Mouse (Mus musculus) neural tube, embryonic 11.5 days (tissue): ENCODE data around the gene Rora. TPM values are rescaled to one million over a fixed set of nuclear protein-coding genes. Genes with fewer than 3 reads are reported as not detected.

Source experiments
- ATAC-seq: fragments of 200-750 bp; cut with Nextera tagmentation; 2 replicates; pipeline ENCODE4 v1.8.0; 2017; ENCODE audit warnings: moderate number of reproducible peaks, mild to moderate bottlenecking, moderate TSS enrichment, moderate library complexity; ENCODE audit not compliant: insufficient read depth, low FRiP score, low TSS enrichment
- DNase-seq: peaks from one replicate; pipeline ENCODE4 v3.0.0-alpha.2; 2015; ENCODE audit warnings: low spot score
- H3K27ac ChIP-seq: fragments of 300-500 bp; sonication (generic); 2 replicates; pipeline ENCODE4 v1.5.1; 2014; ENCODE audit warnings: low read depth, mild to moderate bottlenecking, low read length
- H3K27me3 ChIP-seq: fragments of 300-500 bp; sonication (generic); 2 replicates; pipeline ENCODE4 v1.6.1; 2014; ENCODE audit warnings: mild to moderate bottlenecking, low read length, mixed read lengths; ENCODE audit not compliant: control insufficient read depth, insufficient read depth
- H3K36me3 ChIP-seq: fragments of 300-500 bp; sonication (generic); 2 replicates; pipeline ENCODE4 v1.6.1; 2014; ENCODE audit warnings: mild to moderate bottlenecking, low read length, moderate library complexity, mixed read lengths; ENCODE audit not compliant: control insufficient read depth, insufficient read depth
- H3K4me1 ChIP-seq: fragments of 300-500 bp; sonication (generic); 2 replicates; pipeline ENCODE4 v1.6.1; 2014; ENCODE audit warnings: low read length, mixed read lengths; ENCODE audit not compliant: control insufficient read depth, insufficient read depth
- H3K4me2 ChIP-seq: fragments of 300-500 bp; sonication (generic); 2 replicates; pipeline ENCODE4 v1.6.1; 2014; ENCODE audit warnings: low read depth, mild to moderate bottlenecking, moderate library complexity
- H3K4me3 ChIP-seq: fragments of 300-500 bp; sonication (generic); 2 replicates; pipeline ENCODE4 v1.5.1; 2014; ENCODE audit warnings: low read depth, low read length
- H3K9ac ChIP-seq: fragments of 300-500 bp; sonication (generic); 2 replicates; pipeline ENCODE4 v1.6.1; 2014; ENCODE audit warnings: mild to moderate bottlenecking, low read length
- H3K9me3 ChIP-seq: fragments of 300-500 bp; sonication (generic); 2 replicates; pipeline ENCODE4 v1.6.1; 2016; ENCODE audit warnings: low read length; ENCODE audit not compliant: control insufficient read depth
- WGBS: fragments of 180-500 bp; shearing (Covaris S2); extraction: QIAGEN DNeasy Blood & Tissue Kit; methylation state at CpG from one replicate; pipeline ENCODE4 v1.1.7; 2014; 5-methylcytosine and 5-hydroxymethylcytosine counted together
- polyA plus RNA-seq: library from polyadenylated mRNA; unstranded; fragments of >200 nt; fragmentation: Nextera tagmentation; extraction: Ambion mirVana; gene quantifications from 2 replicates; pipeline ENCODE4 v1.2.1, GENCODE M21; 2014

Gene Rora
- polyA plus RNA-seq, 1 experiment from 2014 or later, result 3.2 TPM

GRCm38 (mm10) chr9:69125011-69125786, 471.6 kb downstream of the Rora start:
- Histone ChIP-seq H3K27ac (no peak overlapping the region), H3K4me2 (peak overlapping the region; percentile 33), H3K36me3 (no peaks in the 10 kb centered on the region), H3K4me3 (no peak overlapping the region), H3K27me3 (no peaks in the 10 kb centered on the region), H3K9me3 (no peaks in the 10 kb centered on the region), H3K9ac (no peak overlapping the region), H3K4me1 (peaks cover 5% of the 10 kb centered on the region; the same call in 1 of the 2 replicates)
- peak; percentile 43 for DNase-seq
- WGBS, result 10% methylated on average over 22 of the region's 22 CpGs
- ATAC-seq, result no peak; the same call in 1 of the 2 replicates

GRCm38 (mm10) chr9:69125787-69126161, 472.2 kb downstream of the Rora start:
- no peak overlapping the region for H3K27ac ChIP-seq

DNA sequence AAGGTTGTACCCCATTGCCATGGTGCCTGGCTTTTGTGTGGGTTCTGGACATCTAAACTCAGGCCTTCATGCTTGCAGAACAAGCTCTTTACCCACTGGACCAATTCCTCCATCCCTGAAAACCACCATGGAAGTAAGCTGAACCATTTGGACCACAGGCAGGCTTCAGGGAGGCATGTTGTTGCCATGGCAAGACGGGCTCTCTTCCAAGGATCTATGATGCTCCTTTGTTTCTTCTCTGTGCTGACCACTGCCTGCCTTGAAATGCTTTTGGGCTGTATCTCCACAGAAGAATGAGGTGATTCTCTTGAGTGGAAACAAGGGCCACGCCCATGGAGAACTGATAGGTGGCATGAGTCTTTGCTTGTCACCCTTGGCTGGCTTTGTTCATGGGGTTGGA, 473.0 kb downstream of the Rora start:
- Histone ChIP-seq H3K9ac (no peak overlapping the region), H3K27ac (no peak overlapping the region), H3K36me3 (no peaks in the 10 kb centered on the region), H3K4me2 (no peak overlapping the region), H3K9me3 (no peaks in the 10 kb centered on the region), H3K4me1 (peaks cover 5% of the 10 kb centered on the region; the same call in 1 of the 2 replicates), H3K4me3 (no peak overlapping the region), H3K27me3 (no peaks in the 10 kb centered on the region)
- ATAC-seq, result no peak
- WGBS, result 83% methylated on average over 2 of the region's 2 CpGs
- DNase-seq, result no peak

More at GRCm38 (mm10) chr9:69125787-69126161, 472.2 kb downstream of the Rora start:
- H3K9ac ChIP-seq, result no peak overlapping the region
- WGBS, result 56% methylated on average over 7 of the region's 7 CpGs
- no peaks in the 10 kb centered on the region for H3K36me3 ChIP-seq
- no peaks in the 10 kb centered on the region for H3K27me3 ChIP-seq
- no peak for ATAC-seq
- no peaks in the 10 kb centered on the region for H3K9me3 ChIP-seq
- no peak overlapping the region for H3K4me3 ChIP-seq
- H3K4me1 ChIP-seq, result peaks cover 5% of the 10 kb centered on the region; the same call in 1 of the 2 replicates
- H3K4me2 ChIP-seq, result peak overlapping the region; percentile 33
- no peak for DNase-seq

DNA sequence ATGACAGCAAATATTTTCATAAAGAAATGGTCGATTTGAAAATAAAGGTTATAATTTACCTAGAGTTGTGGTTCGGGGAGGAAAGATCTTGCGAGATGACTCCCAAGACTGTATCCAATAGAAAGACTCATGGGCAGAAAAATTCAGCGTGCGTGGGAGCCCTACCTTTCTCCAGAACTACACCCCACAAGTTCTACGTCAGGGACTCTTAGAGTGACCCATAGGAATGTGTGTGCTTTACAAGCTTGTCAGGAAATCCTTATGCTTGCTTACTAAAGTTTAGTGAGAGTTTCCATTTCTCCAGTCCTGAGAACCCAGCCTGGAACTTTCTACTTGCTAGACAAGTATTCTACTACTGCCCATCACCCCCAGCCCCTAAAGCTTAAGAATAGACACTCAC, 474.7 kb downstream of the Rora start:
- no peak for DNase-seq
- 88% methylated on average over 6 of the region's 6 CpGs for WGBS
- Histone ChIP-seq H3K9ac (no peak overlapping the region), H3K4me1 (peaks cover 5% of the 10 kb centered on the region; the same call in 1 of the 2 replicates), H3K4me2 (no peak overlapping the region), H3K9me3 (no peaks in the 10 kb centered on the region), H3K27ac (no peak overlapping the region), H3K27me3 (no peaks in the 10 kb centered on the region), H3K36me3 (no peaks in the 10 kb centered on the region), H3K4me3 (no peak overlapping the region)
- ATAC-seq, result no peak

DNA sequence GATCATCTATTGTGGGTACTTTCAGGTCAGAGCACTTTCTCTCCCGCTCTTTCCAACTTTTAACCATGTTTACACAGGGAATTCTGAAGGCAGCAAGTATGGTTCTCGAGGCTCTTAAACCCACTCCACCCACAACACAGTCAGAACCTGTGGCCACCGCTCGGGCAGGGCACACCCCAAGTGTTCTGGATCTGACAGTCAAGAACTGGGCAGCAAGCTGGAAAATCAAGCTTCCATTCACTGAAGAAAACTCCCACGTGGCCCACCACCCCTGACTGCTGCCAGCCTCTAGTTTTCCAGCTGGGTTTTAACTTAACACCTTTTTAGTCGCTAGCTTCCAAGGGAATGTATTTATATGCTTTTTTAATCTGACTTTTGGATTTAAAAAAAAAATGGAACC, 479.4 kb downstream of the Rora start:
- Histone ChIP-seq H3K4me3 (no peak overlapping the region), H3K36me3 (no peaks in the 10 kb centered on the region), H3K9me3 (no peaks in the 10 kb centered on the region), H3K9ac (no peak overlapping the region), H3K27me3 (no peaks in the 10 kb centered on the region), H3K27ac (no peak overlapping the region), H3K4me2 (no peak overlapping the region), H3K4me1 (no peaks in the 10 kb centered on the region)
- ATAC-seq, result no peak
- 78% methylated on average over 6 of the region's 6 CpGs for WGBS
- no peak for DNase-seq

DNA sequence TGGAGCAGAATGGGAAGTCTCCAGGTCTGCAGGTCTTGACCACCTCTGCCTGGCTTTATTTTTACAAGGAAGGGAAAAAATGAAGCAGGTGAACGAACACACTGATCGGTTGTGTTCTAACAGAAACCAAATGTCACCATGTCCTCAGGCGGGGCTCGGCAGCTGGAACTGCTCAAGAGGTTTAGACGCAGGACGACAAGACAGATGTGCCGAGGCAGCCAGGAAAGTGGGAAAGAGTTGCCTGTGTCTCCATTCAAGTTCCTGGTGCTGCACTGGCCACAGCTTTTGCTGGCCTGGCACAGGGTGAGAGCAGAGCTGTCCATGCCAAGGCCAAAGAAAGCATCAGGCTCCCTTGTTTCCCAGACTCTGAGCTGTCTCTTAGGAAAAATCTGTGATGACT, 480.1 kb downstream of the Rora start:
- 65% methylated on average over 7 of the region's 7 CpGs for WGBS
- Histone ChIP-seq H3K9ac (no peak overlapping the region), H3K4me1 (no peaks in the 10 kb centered on the region)

GRCm38 (mm10) chr9:69134604-69135003, 481.0 kb downstream of the Rora start:
- H3K9me3 ChIP-seq, result no peaks in the 10 kb centered on the region
- no peak overlapping the region for H3K9ac ChIP-seq
- no peak overlapping the region for H3K27ac ChIP-seq
- DNase-seq, result no peak
- no peak overlapping the region for H3K4me3 ChIP-seq
- H3K27me3 ChIP-seq, result peaks cover 2% of the 10 kb centered on the region; the same call in 1 of the 2 replicates
- ATAC-seq, result no peak
- H3K4me2 ChIP-seq, result no peak overlapping the region
- WGBS, result 88% methylated on average over 9 of the region's 9 CpGs
- H3K36me3 ChIP-seq, result no peaks in the 10 kb centered on the region
- H3K4me1 ChIP-seq, result no peaks in the 10 kb centered on the region

More for the DNA sequence above, 480.1 kb downstream of the Rora start:
- Histone ChIP-seq H3K9me3 (no peaks in the 10 kb centered on the region), H3K36me3 (no peaks in the 10 kb centered on the region), H3K27me3 (no peaks in the 10 kb centered on the region), H3K4me3 (no peak overlapping the region), H3K27ac (no peak overlapping the region), H3K4me2 (no peak overlapping the region)
- DNase-seq (peak; percentile 40), ATAC-seq (no peak)

- H3K27me3 ChIP-seq, result peaks cover 2% of the 10 kb centered on the region; the same call in 1 of the 2 replicates
- DNase-seq, result no peak
- H3K4me1 ChIP-seq, result no peaks in the 10 kb centered on the region
- H3K4me2 ChIP-seq, result no peak overlapping the region
- ATAC-seq, result no peak
- 93% methylated on average over 5 of the region's 5 CpGs for WGBS
- no peaks in the 10 kb centered on the region for H3K9me3 ChIP-seq
- no peaks in the 10 kb centered on the region for H3K36me3 ChIP-seq
- H3K9ac ChIP-seq, result no peak overlapping the region
- no peak overlapping the region for H3K4me3 ChIP-seq
- no peak overlapping the region for H3K27ac ChIP-seq
Measured at GRCm38 (mm10) chr9:69136821-69137220, 483.2 kb downstream of the Rora start.

DNA sequence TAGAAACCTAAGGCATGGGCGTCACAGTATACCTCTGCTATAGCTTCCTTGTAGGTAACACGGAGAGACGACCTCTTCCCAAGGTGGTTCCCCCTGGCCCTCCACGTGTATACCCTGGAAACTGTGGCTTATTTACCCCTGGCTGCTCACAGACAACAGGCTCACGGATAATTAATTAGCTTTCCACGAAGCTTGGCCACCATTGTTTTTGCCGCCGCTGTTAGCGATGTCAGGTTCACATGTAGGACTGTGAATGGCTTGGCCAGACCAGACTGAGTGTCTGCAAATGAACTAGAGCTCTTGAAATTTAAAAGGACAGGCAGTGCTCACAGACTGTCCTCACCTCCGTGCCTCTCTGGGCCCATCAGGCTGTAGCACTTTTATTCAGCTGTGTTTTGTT, 483.8 kb downstream of the Rora start:
- H3K9ac ChIP-seq, result no peak overlapping the region
- peaks cover 2% of the 10 kb centered on the region; the same call in 1 of the 2 replicates for H3K27me3 ChIP-seq
- H3K4me2 ChIP-seq, result no peak overlapping the region
- 63% methylated on average over 10 of the region's 10 CpGs for WGBS
- no peaks in the 10 kb centered on the region for H3K36me3 ChIP-seq
- DNase-seq (peak; percentile 24), ATAC-seq (no peak)
- H3K9me3 ChIP-seq, result no peaks in the 10 kb centered on the region
- no peaks in the 10 kb centered on the region for H3K4me1 ChIP-seq
- H3K27ac ChIP-seq, result no peak overlapping the region
- H3K4me3 ChIP-seq, result no peak overlapping the region
